Mouse (Mus musculus) frontal cortex, postnatal 10 days (tissue): ENCODE data around the gene Edem3.
A peak's percentile ranks its signal among the peaks of the same experiment; 100 is the strongest.
"Not testable (repeated sequence)": the region's sequence is repeated elsewhere in the genome, so short reads cannot be mapped to it uniquely, and the experiment has no call there.

ENCODE experiments used
- DNase-seq, 2 experiments: peaks; one replicate each; pipeline ENCODE4 v3.0.0; 2022; ENCODE audit warnings: low spot score in 2 of 2, mixed read lengths in 1 of 2

Edem3 gene

GRCm38 (mm10) chr1:151752946-151753345, 2.2 kb upstream of the Edem3 start:
- DNase-seq: no peak

- no peak for DNase-seq
Measured at GRCm38 (mm10) chr1:151753374-151753929, 1.7 kb upstream of the Edem3 start.

GRCm38 (mm10) chr1:151754028-151754489, 1.1 kb upstream of the Edem3 start:
- no peak for DNase-seq

- peak; percentile 64 to 69 for DNase-seq
Measured at GRCm38 (mm10) chr1:151755660-151756424, 671 bp downstream of the Edem3 start.

GRCm38 (mm10) chr1:151756425-151756728, 1.2 kb downstream of the Edem3 start:
- DNase-seq: no peak

GRCm38 (mm10) chr1:151758301-151758700, 3.1 kb downstream of the Edem3 start:
- DNase-seq: no peak

- DNase-seq: no peak
Measured at GRCm38 (mm10) chr1:151758991-151759390, 3.8 kb downstream of the Edem3 start.

- DNase-seq: no peak
Measured at GRCm38 (mm10) chr1:151764236-151764635, 9.1 kb downstream of the Edem3 start.

GRCm38 (mm10) chr1:151766166-151766565, 11.0 kb downstream of the Edem3 start:
- DNase-seq: no peak

- DNase-seq: no peak
Measured at GRCm38 (mm10) chr1:151766976-151767654, 11.9 kb downstream of the Edem3 start.

GRCm38 (mm10) chr1:151769200-151769913, 14.2 kb downstream of the Edem3 start:
- no peak for DNase-seq

GRCm38 (mm10) chr1:151777616-151778015, 22.4 kb downstream of the Edem3 start:
- no peak for DNase-seq

- DNase-seq: no peak
Measured at GRCm38 (mm10) chr1:151778592-151778991, 23.4 kb downstream of the Edem3 start.

GRCm38 (mm10) chr1:151779306-151779705, 24.1 kb downstream of the Edem3 start:
- no peak for DNase-seq

GRCm38 (mm10) chr1:151781447-151781846, 26.3 kb downstream of the Edem3 start:
- DNase-seq: no peak

- no peak for DNase-seq
Measured at GRCm38 (mm10) chr1:151783403-151783802, 28.2 kb downstream of the Edem3 start.

GRCm38 (mm10) chr1:151786406-151786805, 31.2 kb downstream of the Edem3 start:
- DNase-seq: no peak

- no peak for DNase-seq
Measured at GRCm38 (mm10) chr1:151789136-151789535, 34.0 kb downstream of the Edem3 start.

GRCm38 (mm10) chr1:151792076-151792475, 36.9 kb downstream of the Edem3 start:
- not testable (repeated sequence) for DNase-seq

GRCm38 (mm10) chr1:151802795-151803194, 47.6 kb downstream of the Edem3 start:
- DNase-seq: not testable (repeated sequence)

GRCm38 (mm10) chr1:151807286-151807685, 52.1 kb downstream of the Edem3 start:
- DNase-seq: no peak
